Mouse (Mus musculus) neural tube, embryonic 14.5 days (tissue): ENCODE measurements at regions not wholly inside any gene's neighbourhood (a gene's known extent, or its start where the extent isn't known, plus 50 kb on each side); places are given as distances from the start of the nearest gene placed in this dataset.
"Not testable (repeated sequence)": the region's sequence is repeated elsewhere in the genome, so short reads cannot be mapped to it uniquely, and the experiment has no call there.

Experiments used
- ATAC-seq: fragments of 200-750 bp; cut with Nextera tagmentation; 2 replicates; pipeline ENCODE4 v1.8.0; 2017; ENCODE audit warnings: low read depth, mild to moderate bottlenecking, moderate TSS enrichment, moderate library complexity
- H3K27ac ChIP-seq: fragments of 300-500 bp; sonication (generic); 2 replicates; pipeline ENCODE4 v1.5.1; 2014; ENCODE audit warnings: low read depth, mild to moderate bottlenecking, control low read depth, low read length, moderate library complexity, mixed read lengths
- H3K27me3 ChIP-seq: fragments of 300-500 bp; sonication (generic); 2 replicates; pipeline ENCODE4 v1.6.1; 2014; ENCODE audit warnings: low read length; ENCODE audit not compliant: control insufficient read depth, insufficient read depth
- H3K36me3 ChIP-seq: fragments of 300-500 bp; sonication (generic); 2 replicates; pipeline ENCODE4 v1.6.1; 2014; ENCODE audit warnings: low read length, mixed read lengths; ENCODE audit not compliant: control insufficient read depth, insufficient read depth
- H3K4me1 ChIP-seq: fragments of 300-500 bp; sonication (generic); 2 replicates; pipeline ENCODE4 v1.6.1; 2014; ENCODE audit warnings: low read length; ENCODE audit not compliant: control insufficient read depth, insufficient read depth
- H3K4me2 ChIP-seq: fragments of 300-500 bp; sonication (generic); 2 replicates; pipeline ENCODE4 v1.6.1; 2014; ENCODE audit warnings: mild to moderate bottlenecking, low read depth, low read length, control low read depth
- H3K4me3 ChIP-seq: fragments of 300-500 bp; sonication (generic); 2 replicates; pipeline ENCODE4 v1.5.1; 2014; ENCODE audit warnings: low read depth, low read length, control low read depth, mixed read lengths
- H3K9ac ChIP-seq: fragments of 300-500 bp; sonication (generic); replicated peaks from 2 replicates; pipeline ENCODE4 v1.6.1; 2014; ENCODE audit warnings: low read depth, mild to moderate bottlenecking, control low read depth, low read length, mixed read lengths
- H3K9me3 ChIP-seq: fragments of 300-500 bp; sonication (generic); 2 replicates; pipeline ENCODE4 v1.6.1; 2016; ENCODE audit warnings: low read length; ENCODE audit not compliant: control insufficient read depth
- WGBS: fragments of 180-500 bp; shearing (Covaris S2); extraction: QIAGEN DNeasy Blood & Tissue Kit; methylation state at CpG from one replicate; pipeline ENCODE4 v1.1.7; 2014; 5-methylcytosine and 5-hydroxymethylcytosine counted together

- no peaks in the 10 kb centered on the region for H3K36me3 ChIP-seq
- no peaks in the 10 kb centered on the region for H3K9me3 ChIP-seq
- H3K27ac ChIP-seq: no peak overlapping the region
- ATAC-seq: no peak
- H3K9ac ChIP-seq: no peak overlapping the region
- 94% methylated on average over 10 of the region's 10 CpGs for WGBS
- no peak overlapping the region for H3K4me3 ChIP-seq
- H3K27me3 ChIP-seq: no peaks in the 10 kb centered on the region
- no peak overlapping the region for H3K4me2 ChIP-seq
- no peaks in the 10 kb centered on the region for H3K4me1 ChIP-seq
Measured at GRCm38 (mm10) chr10:118049330-118049729, 92.3 kb upstream of the Mdm1 start.

GRCm38 (mm10) chr10:118050152-118050641, 91.4 kb upstream of the Mdm1 start:
- ATAC-seq: no peak
- WGBS: 87% methylated on average over 5 of the region's 5 CpGs
- Histone ChIP-seq H3K9ac (no peak overlapping the region), H3K9me3 (no peaks in the 10 kb centered on the region), H3K27ac (no peak overlapping the region), H3K27me3 (no peaks in the 10 kb centered on the region), H3K4me1 (no peaks in the 10 kb centered on the region), H3K36me3 (no peaks in the 10 kb centered on the region), H3K4me2 (no peak overlapping the region), H3K4me3 (no peak overlapping the region)

- WGBS: 89% methylated on average over 11 of the region's 11 CpGs
- Histone ChIP-seq H3K4me1 (peaks cover 5% of the 10 kb centered on the region; the same call in 1 of the 2 replicates), H3K4me2 (no peak overlapping the region), H3K9me3 (no peaks in the 10 kb centered on the region), H3K36me3 (no peaks in the 10 kb centered on the region), H3K27me3 (no peaks in the 10 kb centered on the region), H3K27ac (no peak overlapping the region), H3K4me3 (no peak overlapping the region), H3K9ac (no peak overlapping the region)
- ATAC-seq: no peak
Measured at GRCm38 (mm10) chr10:118052042-118052441, 89.6 kb upstream of the Mdm1 start.

GRCm38 (mm10) chr10:118052477-118052876, 89.1 kb upstream of the Mdm1 start:
- Histone ChIP-seq H3K4me2 (no peak overlapping the region), H3K4me1 (peaks cover 5% of the 10 kb centered on the region; the same call in 1 of the 2 replicates), H3K36me3 (no peaks in the 10 kb centered on the region), H3K4me3 (no peak overlapping the region), H3K27ac (no peak overlapping the region), H3K9me3 (no peaks in the 10 kb centered on the region), H3K9ac (no peak overlapping the region), H3K27me3 (no peaks in the 10 kb centered on the region)
- 87% methylated on average over 12 of the region's 12 CpGs for WGBS
- no peak for ATAC-seq

GRCm38 (mm10) chr10:118053037-118053436, 88.6 kb upstream of the Mdm1 start:
- no peaks in the 10 kb centered on the region for H3K36me3 ChIP-seq
- 93% methylated on average over 5 of the region's 5 CpGs for WGBS
- no peak overlapping the region for H3K9ac ChIP-seq
- H3K9me3 ChIP-seq: no peaks in the 10 kb centered on the region
- no peak for ATAC-seq
- no peak overlapping the region for H3K4me3 ChIP-seq
- H3K4me1 ChIP-seq: peaks cover 5% of the 10 kb centered on the region; the same call in 1 of the 2 replicates
- H3K4me2 ChIP-seq: no peak overlapping the region
- H3K27ac ChIP-seq: no peak overlapping the region
- no peaks in the 10 kb centered on the region for H3K27me3 ChIP-seq

- Histone ChIP-seq H3K9ac (no peak overlapping the region), H3K9me3 (no peaks in the 10 kb centered on the region), H3K4me2 (peak overlapping the region; percentile 1; the same call in 1 of the 2 replicates), H3K36me3 (no peaks in the 10 kb centered on the region), H3K27me3 (no peaks in the 10 kb centered on the region), H3K4me1 (peaks cover 5% of the 10 kb centered on the region; the same call in 1 of the 2 replicates), H3K4me3 (no peak overlapping the region), H3K27ac (peak overlapping the region; percentile 31)
- 8% methylated on average over 9 of the region's 9 CpGs for WGBS
- ATAC-seq: peak; percentile 73; the same call in 1 of the 2 replicates
Measured at GRCm38 (mm10) chr10:118056789-118057271, 84.8 kb upstream of the Mdm1 start.

GRCm38 (mm10) chr10:118057516-118057915, 84.1 kb upstream of the Mdm1 start:
- peak overlapping the region; percentile 31; the same call in 1 of the 2 replicates for H3K27ac ChIP-seq
- no peak for ATAC-seq
- no peak overlapping the region for H3K4me2 ChIP-seq

GRCm38 (mm10) chr10:118064816-118065216, 76.8 kb upstream of the Mdm1 start:
- WGBS: 72% methylated on average over 7 of the region's 7 CpGs
- H3K27me3 ChIP-seq: no peaks in the 10 kb centered on the region
- ATAC-seq: no peak

More at GRCm38 (mm10) chr10:118057516-118057915, 84.1 kb upstream of the Mdm1 start:
- H3K9ac ChIP-seq: no peak overlapping the region
- 75% methylated on average over 3 of the region's 3 CpGs for WGBS
- H3K9me3 ChIP-seq: no peaks in the 10 kb centered on the region
- H3K27me3 ChIP-seq: no peaks in the 10 kb centered on the region
- no peaks in the 10 kb centered on the region for H3K36me3 ChIP-seq
- peaks cover 5% of the 10 kb centered on the region; the same call in 1 of the 2 replicates for H3K4me1 ChIP-seq
- H3K4me3 ChIP-seq: no peak overlapping the region

GRCm38 (mm10) chr10:118076341-118076740, 65.3 kb upstream of the Mdm1 start:
- not testable (repeated sequence) for ATAC-seq, H3K4me2 ChIP-seq, H3K27me3 ChIP-seq, H3K9ac ChIP-seq, H3K4me3 ChIP-seq, H3K9me3 ChIP-seq, H3K36me3 ChIP-seq, H3K4me1 ChIP-seq, H3K27ac ChIP-seq
- WGBS: 94% methylated on average over 9 of the region's 11 CpGs

More at GRCm38 (mm10) chr10:118064816-118065216, 76.8 kb upstream of the Mdm1 start:
- no peak overlapping the region for H3K9ac ChIP-seq
- no peak overlapping the region for H3K4me3 ChIP-seq
- H3K4me2 ChIP-seq: no peak overlapping the region
- H3K36me3 ChIP-seq: no peaks in the 10 kb centered on the region
- H3K9me3 ChIP-seq: no peaks in the 10 kb centered on the region
- H3K27ac ChIP-seq: no peak overlapping the region
- H3K4me1 ChIP-seq: no peaks in the 10 kb centered on the region
